Mouse (Mus musculus): Measurements from ENCODE around the gene Fermt3. TPM values are rescaled to one million over a fixed set of nuclear protein-coding genes. Genes with fewer than 3 reads are reported as not detected.

Gene Fermt3
- total and polyA plus RNA-seq, 2 experiments from 2014 or later = 4.0 to 7.5 TPM

DNA sequence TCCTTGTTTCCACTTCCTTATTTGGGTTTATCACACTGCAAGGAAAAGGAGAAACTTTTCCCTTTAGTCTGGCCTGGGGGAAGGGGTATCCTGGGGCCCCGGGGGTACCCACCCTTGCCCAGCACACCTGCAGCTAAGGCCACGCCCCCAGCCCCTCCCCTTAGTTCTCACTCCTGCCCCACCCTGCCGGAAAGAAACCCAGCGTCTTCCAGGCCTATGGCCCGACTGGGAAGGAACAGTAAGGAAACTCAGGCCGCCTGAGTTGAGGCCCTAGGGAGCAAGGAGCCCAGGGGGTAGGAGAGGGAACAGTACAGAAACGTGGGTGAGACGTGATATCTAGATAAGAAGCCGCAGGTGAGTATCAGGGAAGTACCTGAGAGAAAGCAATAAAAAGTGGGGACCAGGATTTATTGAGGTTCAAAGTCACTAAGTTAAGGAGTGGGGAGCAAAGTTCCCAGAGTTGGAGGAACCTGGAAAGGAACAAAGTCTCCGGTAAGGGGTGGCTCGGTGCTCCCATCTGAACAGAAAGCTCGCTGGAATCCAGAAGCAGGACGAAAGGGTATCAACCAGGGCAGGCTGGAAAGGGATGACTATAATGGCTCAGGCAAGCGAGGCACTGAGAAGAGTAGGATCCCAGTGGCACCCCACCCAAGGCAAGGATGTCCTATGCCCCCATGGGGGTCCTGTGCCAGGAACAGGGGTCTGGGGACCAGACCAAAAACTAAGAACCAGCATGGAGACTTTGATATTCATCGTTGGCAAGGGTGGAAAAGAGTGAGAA is 50.6 kb downstream of the Fermt3 start:
- no peak for ATAC-seq
- no peaks in the 10 kb centered on the region for H3K36me3 ChIP-seq (ENCODE audit: insufficient read depth, low read length)
- no peak for DNase-seq (ENCODE audit: low spot score)
- H3K9me3 ChIP-seq (ENCODE audit: low read length) = no peaks in the 10 kb centered on the region
- peak overlapping the region; percentile 41 for H3K4me3 ChIP-seq (ENCODE audit: low read length)
- H3K9ac ChIP-seq (replicated peaks; ENCODE audit: low read length) = peak overlapping the region; percentile 35; the same call in 1 of the 2 replicates
- 0 out of 2 replicates have a peak, but pooled peaks cover 3% of the 10 kb centered on the region for H3K27me3 ChIP-seq (ENCODE audit: insufficient read depth, low read length)
- no peak for TF ChIP-seq CTCF (IDR thresholded peaks at IDR 0.05; ENCODE audit: low read depth)
- H3K4me2 ChIP-seq (ENCODE audit: low read depth, low read length) = peak overlapping the region; percentile 52
- no peaks in the 10 kb centered on the region for H3K4me1 ChIP-seq (ENCODE audit: insufficient read depth, low read length)
- no peak overlapping the region for H3K27ac ChIP-seq
- WGBS = 17% methylated on average over 15 of the region's 15 CpGs

DNA sequence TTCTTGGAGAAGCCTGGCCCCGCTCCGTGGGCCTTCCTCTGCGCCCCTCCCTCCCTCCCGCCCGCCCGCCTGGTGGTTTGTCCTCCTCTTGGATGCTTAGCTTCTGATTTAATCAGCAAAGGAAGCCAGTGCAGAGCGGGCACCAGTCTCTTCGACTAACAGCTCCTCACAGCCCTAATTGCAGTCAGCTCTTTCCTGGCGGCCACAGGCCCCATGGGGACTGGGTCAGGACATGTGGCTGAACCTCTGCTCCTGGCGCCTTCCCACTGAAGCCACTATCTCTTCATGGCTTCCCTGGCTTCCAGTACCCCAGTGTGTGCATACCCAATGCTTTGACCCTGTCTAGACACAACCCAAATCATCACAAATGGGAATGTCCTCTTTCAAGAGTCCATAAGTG is 62.8 kb downstream of the Fermt3 start:
- Histone ChIP-seq H3K9me3 (ENCODE audit: low read length) (no peaks in the 10 kb centered on the region), H3K4me2 (ENCODE audit: low read depth, low read length) (no peak overlapping the region), H3K4me1 (ENCODE audit: insufficient read depth, low read length) (peaks cover 14% of the 10 kb centered on the region), H3K36me3 (ENCODE audit: insufficient read depth, low read length) (0 out of 2 replicates have a peak, but pooled peaks cover 4% of the 10 kb centered on the region), H3K4me3 (ENCODE audit: low read length) (no peak overlapping the region), H3K27ac (no peak overlapping the region), H3K9ac (replicated peaks; ENCODE audit: low read length) (no peak overlapping the region), H3K27me3 (ENCODE audit: insufficient read depth, low read length) (no peaks in the 10 kb centered on the region)
- WGBS = 86% methylated on average over 10 of the region's 10 CpGs
- DNase-seq (ENCODE audit: low spot score) (no peak), ATAC-seq (no peak)
- no peak for TF ChIP-seq CTCF (IDR thresholded peaks at IDR 0.05; ENCODE audit: low read depth)

DNA sequence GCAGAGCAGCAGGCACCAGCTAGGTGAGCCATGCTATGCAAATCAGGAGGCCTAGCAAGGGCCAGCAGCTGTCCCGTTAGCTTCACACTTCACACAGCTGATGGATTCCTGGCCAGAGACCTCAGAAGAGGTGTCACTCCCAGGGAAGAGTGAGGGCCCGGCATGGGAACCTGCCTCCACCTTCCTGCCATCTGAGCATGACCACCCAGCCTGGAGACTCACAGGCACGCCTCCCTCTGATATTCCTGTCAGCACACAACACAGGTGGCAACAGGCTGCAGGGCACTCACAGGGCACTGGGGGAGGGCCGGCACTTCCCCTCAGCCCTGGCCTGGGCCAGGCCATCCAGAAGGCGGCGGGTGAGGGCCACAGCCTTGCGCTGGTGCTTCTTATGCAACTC is 63.8 kb downstream of the Fermt3 start:
- Histone ChIP-seq H3K9me3 (ENCODE audit: low read length) (no peaks in the 10 kb centered on the region), H3K27me3 (ENCODE audit: insufficient read depth, low read length) (no peaks in the 10 kb centered on the region), H3K4me1 (ENCODE audit: insufficient read depth, low read length) (peaks cover 14% of the 10 kb centered on the region), H3K9ac (replicated peaks; ENCODE audit: low read length) (no peak overlapping the region), H3K36me3 (ENCODE audit: insufficient read depth, low read length) (0 out of 2 replicates have a peak, but pooled peaks cover 4% of the 10 kb centered on the region), H3K4me2 (ENCODE audit: low read depth, low read length) (no peak overlapping the region), H3K27ac (no peak overlapping the region), H3K4me3 (ENCODE audit: low read length) (no peak overlapping the region)
- no peak for TF ChIP-seq CTCF (IDR thresholded peaks at IDR 0.05; ENCODE audit: low read depth)
- DNase-seq (ENCODE audit: low spot score) (no peak), ATAC-seq (no peak)
- WGBS = 81% methylated on average over 7 of the region's 7 CpGs

DNA sequence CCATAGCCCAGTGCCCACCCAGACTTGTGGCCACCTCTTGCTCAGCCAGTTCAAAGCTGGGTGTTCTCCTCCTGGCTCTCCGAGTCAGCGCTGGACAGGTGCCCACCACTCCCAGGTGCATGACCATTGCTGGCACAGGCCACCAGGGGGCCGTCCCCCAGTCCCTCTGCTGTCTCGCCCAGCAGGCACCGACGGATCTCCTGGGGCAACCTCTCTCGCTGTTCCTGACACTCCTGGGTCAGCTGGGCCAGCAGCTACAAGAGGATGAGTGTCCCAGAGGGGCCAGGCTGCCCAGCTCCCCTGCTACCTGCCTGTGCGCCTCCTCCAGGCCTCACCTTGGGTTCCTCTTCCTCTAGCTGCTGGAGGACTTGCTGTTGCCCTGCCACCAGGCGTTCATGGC is 65.2 kb downstream of the Fermt3 start:
- H3K9me3 ChIP-seq (ENCODE audit: low read length) = no peaks in the 10 kb centered on the region
- H3K4me2 ChIP-seq (ENCODE audit: low read depth, low read length) = no peak overlapping the region
- no peak for DNase-seq (ENCODE audit: low spot score)
- 53% methylated on average over 9 of the region's 9 CpGs for WGBS
- no peak for ATAC-seq
- no peak overlapping the region for H3K4me3 ChIP-seq (ENCODE audit: low read length)
- no peaks in the 10 kb centered on the region for H3K27me3 ChIP-seq (ENCODE audit: insufficient read depth, low read length)
- TF ChIP-seq CTCF (IDR thresholded peaks at IDR 0.05; ENCODE audit: low read depth) = peak; percentile 42
- H3K4me1 ChIP-seq (ENCODE audit: insufficient read depth, low read length) = peaks cover 14% of the 10 kb centered on the region
- H3K9ac ChIP-seq (replicated peaks; ENCODE audit: low read length) = no peak overlapping the region
- H3K36me3 ChIP-seq (ENCODE audit: insufficient read depth, low read length) = 0 out of 2 replicates have a peak, but pooled peaks cover 4% of the 10 kb centered on the region
- no peak overlapping the region for H3K27ac ChIP-seq

DNA sequence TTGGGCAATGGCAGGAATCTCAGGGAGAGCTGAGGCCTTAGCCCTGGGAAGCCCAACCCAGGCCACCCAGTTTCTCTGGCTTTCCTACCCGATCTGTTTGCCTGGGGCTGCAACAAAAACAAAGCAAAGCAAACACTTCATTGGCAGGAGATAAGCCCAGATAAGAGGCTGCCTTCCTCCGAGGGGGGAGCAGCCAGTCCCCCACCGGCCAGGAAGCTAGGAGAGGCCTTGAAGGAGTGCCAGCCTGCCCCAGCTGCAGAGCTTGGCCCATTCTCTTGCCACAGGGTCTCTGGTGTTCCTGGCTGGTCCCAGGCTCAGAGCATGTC is 66.6 kb downstream of the Fermt3 start:
- Histone ChIP-seq H3K4me3 (ENCODE audit: low read length) (peak overlapping the region; percentile 61; the same call in 1 of the 2 replicates), H3K27me3 (ENCODE audit: insufficient read depth, low read length) (no peaks in the 10 kb centered on the region), H3K9ac (replicated peaks; ENCODE audit: low read length) (peak overlapping the region; percentile 59; the same call in 1 of the 2 replicates), H3K4me2 (ENCODE audit: low read depth, low read length) (peak overlapping the region; percentile 99), H3K27ac (peak overlapping the region; percentile 91; the same call in 1 of the 2 replicates), H3K9me3 (ENCODE audit: low read length) (no peaks in the 10 kb centered on the region), H3K36me3 (ENCODE audit: insufficient read depth, low read length) (0 out of 2 replicates have a peak, but pooled peaks cover 4% of the 10 kb centered on the region), H3K4me1 (ENCODE audit: insufficient read depth, low read length) (peaks cover 14% of the 10 kb centered on the region)
- ATAC-seq = no peak
- 15% methylated on average over 3 of the region's 3 CpGs for WGBS
- TF ChIP-seq CTCF (IDR thresholded peaks at IDR 0.05; ENCODE audit: low read depth) = no peak
- DNase-seq (ENCODE audit: low spot score) = no peak

DNA sequence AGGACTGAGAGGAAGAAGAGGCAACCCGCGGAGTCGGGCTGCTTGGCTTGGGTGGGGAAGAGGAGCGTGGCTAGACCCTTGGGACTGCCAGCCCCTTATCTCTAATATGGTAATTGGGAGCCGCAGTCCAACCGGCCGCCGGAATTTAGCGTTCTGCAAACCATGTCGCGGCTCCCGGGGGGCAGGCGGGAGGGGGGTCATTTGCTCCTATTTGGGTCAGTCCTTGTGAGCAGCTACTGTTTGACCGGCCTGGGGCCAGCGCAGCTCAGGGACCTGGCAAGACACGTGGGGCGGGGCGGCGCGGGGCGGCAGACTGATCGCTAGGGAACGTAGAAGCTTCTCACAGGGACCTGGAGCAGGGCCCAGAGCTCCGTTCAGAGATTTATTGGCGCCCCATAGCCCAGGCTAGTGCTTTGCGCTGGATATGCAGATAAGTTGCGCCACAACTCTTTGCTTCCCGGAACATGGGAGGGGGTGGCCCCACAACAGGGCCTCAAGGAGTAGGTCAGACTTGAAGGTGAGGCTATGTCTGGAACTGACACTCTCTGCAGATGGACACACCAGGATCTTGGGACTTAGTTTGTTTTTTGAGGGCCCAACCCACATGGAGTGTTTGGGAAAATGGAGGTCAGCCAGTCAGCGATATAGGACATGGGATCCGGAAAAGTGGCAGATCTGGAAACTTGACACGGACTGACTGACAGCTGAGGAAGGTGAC is 67.1 kb downstream of the Fermt3 start:
- ATAC-seq (peak; percentile 48), DNase-seq (ENCODE audit: low spot score) (peak; percentile 73)
- TF ChIP-seq CTCF (IDR thresholded peaks at IDR 0.05; ENCODE audit: low read depth) = no peak
- Histone ChIP-seq H3K4me1 (ENCODE audit: insufficient read depth, low read length) (peaks cover 14% of the 10 kb centered on the region), H3K27ac (peak overlapping the region; percentile 91), H3K36me3 (ENCODE audit: insufficient read depth, low read length) (0 out of 2 replicates have a peak, but pooled peaks cover 4% of the 10 kb centered on the region), H3K4me2 (ENCODE audit: low read depth, low read length) (peak overlapping the region; percentile 99), H3K9me3 (ENCODE audit: low read length) (no peaks in the 10 kb centered on the region), H3K9ac (replicated peaks; ENCODE audit: low read length) (peak overlapping the region; percentile 59), H3K4me3 (ENCODE audit: low read length) (peak overlapping the region; percentile 61), H3K27me3 (ENCODE audit: insufficient read depth, low read length) (no peaks in the 10 kb centered on the region)
- WGBS = 2% methylated on average over 31 of the region's 31 CpGs
